Mouse (Mus musculus) liver, embryonic 11.5 days (tissue): ENCODE results near the gene Ubqln4. TPM values are rescaled to one million over a fixed set of nuclear protein-coding genes. Genes with fewer than 3 reads are reported as not detected.

ENCODE experiments used
- ATAC-seq: fragments of 200-750 bp; cut with Nextera tagmentation; replicated peaks from 2 replicates; pipeline ENCODE4 v1.8.0; 2017; ENCODE audit warnings: moderate number of reproducible peaks, mild to moderate bottlenecking, moderate TSS enrichment, moderate library complexity; ENCODE audit not compliant: low FRiP score
- DNase-seq: peaks from one replicate; pipeline ENCODE4 v3.0.0-alpha.2; 2017; ENCODE audit warnings: low spot score
- H3K27ac ChIP-seq: fragments of 300-500 bp; sonication (generic); 2 replicates; pipeline ENCODE4 v1.5.1; 2014; ENCODE audit warnings: mild to moderate bottlenecking, low read depth, low read length, control low read depth
- H3K27me3 ChIP-seq: fragments of 300-500 bp; sonication (generic); replicated peaks from 2 replicates; pipeline ENCODE4 v1.6.1; 2014; ENCODE audit warnings: low read length, mixed read lengths; ENCODE audit not compliant: control insufficient read depth, insufficient read depth
- H3K36me3 ChIP-seq: fragments of 300-500 bp; sonication (generic); 2 replicates; pipeline ENCODE4 v1.6.1; 2014; ENCODE audit warnings: mild to moderate bottlenecking, low read length, moderate library complexity, mixed read lengths; ENCODE audit not compliant: control insufficient read depth, insufficient read depth
- H3K4me1 ChIP-seq: fragments of 300-500 bp; sonication (generic); replicated peaks from 2 replicates; pipeline ENCODE4 v1.6.1; 2014; ENCODE audit warnings: low read length, mixed read lengths; ENCODE audit not compliant: control insufficient read depth, insufficient read depth
- H3K4me2 ChIP-seq: fragments of 300-500 bp; sonication (generic); 2 replicates; pipeline ENCODE4 v1.6.1; 2014; ENCODE audit warnings: mild to moderate bottlenecking, control low read depth, moderate library complexity
- H3K4me3 ChIP-seq: fragments of 300-500 bp; sonication (generic); 2 replicates; pipeline ENCODE4 v1.5.1; 2014; ENCODE audit warnings: low read depth, low read length, control low read depth
- H3K9ac ChIP-seq: fragments of 300-500 bp; sonication (generic); 2 replicates; pipeline ENCODE4 v1.6.1; 2014; ENCODE audit warnings: low read depth, low read length, control low read depth
- H3K9me3 ChIP-seq: fragments of 300-500 bp; sonication (generic); 2 replicates; pipeline ENCODE4 v1.6.1; 2016; ENCODE audit warnings: low read length, inconsistent platforms, mixed read lengths; ENCODE audit not compliant: control insufficient read depth
- WGBS: fragments of 180-500 bp; shearing (Covaris S2); extraction: QIAGEN DNeasy Blood & Tissue Kit; methylation state at CpG from one replicate; pipeline ENCODE4 v1.1.7; 2014; 5-methylcytosine and 5-hydroxymethylcytosine counted together
- polyA plus RNA-seq: library from polyadenylated mRNA; unstranded; fragments of >200 nt; fragmentation: Nextera tagmentation; extraction: Ambion mirVana; gene quantifications from 2 replicates; pipeline ENCODE4 v1.2.1, GENCODE M21; 2014

Ubqln4 gene
- polyA plus RNA-seq, 1 experiment from 2014 or later: 65.8 TPM

GRCm38 (mm10) chr3:88521156-88521555 lies 32.4 kb upstream of the Ubqln4 start:
- ATAC-seq (no peak), DNase-seq (no peak)
- H3K9ac ChIP-seq: no peak overlapping the region
- 89% methylated on average over 6 of the region's 6 CpGs for whole genome bisulfite sequencing
- peaks cover 8% of the 10 kb centered on the region; the same call in 1 of the 2 replicates for H3K36me3 ChIP-seq
- H3K27me3 ChIP-seq: no peaks in the 10 kb centered on the region
- no peak overlapping the region for H3K4me3 ChIP-seq
- no peaks in the 10 kb centered on the region; the same call in 1 of the 2 replicates for H3K4me1 ChIP-seq
- H3K4me2 ChIP-seq: no peak overlapping the region
- no peak overlapping the region for H3K27ac ChIP-seq
- no peaks in the 10 kb centered on the region for H3K9me3 ChIP-seq

GRCm38 (mm10) chr3:88521803-88522331 lies 31.7 kb upstream of the Ubqln4 start:
- Histone ChIP-seq H3K27ac (no peak overlapping the region), H3K4me3 (no peak overlapping the region), H3K9me3 (no peaks in the 10 kb centered on the region), H3K4me1 (no peaks in the 10 kb centered on the region; the same call in 1 of the 2 replicates), H3K4me2 (no peak overlapping the region), H3K9ac (no peak overlapping the region), H3K36me3 (peaks cover 8% of the 10 kb centered on the region; the same call in 1 of the 2 replicates), H3K27me3 (no peaks in the 10 kb centered on the region)
- no peak for DNase-seq
- 24% methylated on average over 9 of the region's 9 CpGs for whole genome bisulfite sequencing
- peak; percentile 46 for ATAC-seq

DNA sequence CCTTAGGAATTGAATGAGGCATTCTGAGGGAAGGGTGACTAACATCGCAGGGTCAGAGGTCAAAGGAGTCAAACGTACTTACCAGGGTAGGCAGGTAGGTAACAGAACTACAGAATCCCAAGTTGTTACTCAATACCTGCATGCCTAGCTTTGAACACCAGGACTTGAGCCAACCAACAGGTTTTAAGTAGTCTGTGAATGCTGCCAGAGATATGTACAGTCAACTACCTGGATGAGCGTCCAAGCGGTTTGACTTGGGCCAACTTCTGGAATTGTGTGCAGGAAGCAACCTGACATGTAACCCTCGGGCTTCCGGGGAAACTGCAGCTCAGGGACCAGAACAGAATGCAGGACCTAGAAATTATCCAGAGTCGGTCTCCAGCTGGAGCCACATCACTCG lies 30.5 kb upstream of the Ubqln4 start:
- no peaks in the 10 kb centered on the region for H3K9me3 ChIP-seq
- WGBS: 87% methylated on average over 8 of the region's 8 CpGs
- DNase-seq (no peak), ATAC-seq (no peak)
- no peak overlapping the region for H3K4me3 ChIP-seq
- H3K27me3 ChIP-seq: no peaks in the 10 kb centered on the region
- H3K9ac ChIP-seq: no peak overlapping the region
- H3K36me3 ChIP-seq: peaks cover 8% of the 10 kb centered on the region; the same call in 1 of the 2 replicates
- H3K4me1 ChIP-seq: peaks cover 9% of the 10 kb centered on the region
- no peak overlapping the region for H3K27ac ChIP-seq
- no peak overlapping the region for H3K4me2 ChIP-seq

- DNase-seq: no peak
- H3K4me3 ChIP-seq: no peak overlapping the region
- H3K4me1 ChIP-seq: peaks cover 22% of the 10 kb centered on the region
- no peak overlapping the region for H3K9ac ChIP-seq
- no peaks in the 10 kb centered on the region for H3K9me3 ChIP-seq
- H3K27me3 ChIP-seq: no peaks in the 10 kb centered on the region
- ATAC-seq: no peak
- no peak overlapping the region for H3K4me2 ChIP-seq
- peaks cover 8% of the 10 kb centered on the region; the same call in 1 of the 2 replicates for H3K36me3 ChIP-seq
- H3K27ac ChIP-seq: no peak overlapping the region
- 79% methylated on average over 5 of the region's 5 CpGs for WGBS
Observed at GRCm38 (mm10) chr3:88525021-88525420, 28.5 kb upstream of the Ubqln4 start.

DNA sequence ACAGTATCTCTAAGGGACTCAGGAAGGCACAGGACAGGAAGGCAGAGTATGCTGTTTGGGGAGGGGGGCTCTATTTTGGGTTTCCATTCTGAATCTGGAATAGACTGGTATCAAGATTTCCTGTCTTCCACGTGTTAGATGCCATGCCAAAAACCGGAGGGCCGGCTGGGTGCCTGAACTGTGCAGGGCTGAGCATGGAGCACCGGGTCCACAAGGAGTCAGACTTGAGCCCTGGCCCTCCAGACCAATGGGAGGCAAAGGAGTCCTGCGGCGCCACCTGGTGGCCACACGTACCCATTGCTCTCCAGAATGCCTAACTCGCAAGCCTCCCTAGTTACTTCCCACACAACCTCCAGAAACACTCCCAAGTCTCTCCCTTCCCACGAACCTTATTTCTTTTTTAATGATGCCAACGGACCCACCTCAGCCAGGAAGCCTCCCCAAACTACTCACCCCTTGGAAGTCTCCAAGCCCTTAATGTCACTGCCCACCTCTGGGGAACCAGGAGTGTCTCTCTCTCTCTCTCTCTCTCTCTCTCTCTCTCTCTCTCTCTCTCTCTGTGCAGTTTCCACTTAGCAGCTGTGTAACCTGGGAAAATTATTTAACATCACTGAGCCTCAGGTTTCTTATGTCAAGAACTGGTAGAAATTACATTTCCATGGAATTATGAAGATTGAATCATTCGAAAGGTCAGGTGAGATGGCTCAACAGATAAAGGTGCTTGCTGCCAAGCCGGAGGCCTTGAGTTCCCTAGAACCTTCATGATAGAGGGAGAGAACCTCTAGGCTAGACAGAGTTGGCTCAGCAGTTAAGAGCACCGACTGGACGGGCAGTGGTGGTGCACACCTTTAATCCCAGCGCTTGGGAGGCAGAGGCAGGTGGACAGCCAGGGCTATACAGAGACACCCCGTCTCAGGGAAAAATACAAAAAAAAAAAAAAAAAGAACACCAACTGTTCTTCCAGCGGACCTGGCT lies 27.1 kb upstream of the Ubqln4 start:
- H3K9me3 ChIP-seq: no peaks in the 10 kb centered on the region
- peak; percentile 89 for DNase-seq
- ATAC-seq: peak; percentile 80
- 0 out of 2 replicates have a peak overlapping the region, but pooled peaks have one; percentile 3 for H3K4me2 ChIP-seq
- H3K9ac ChIP-seq: no peak overlapping the region
- no peak overlapping the region for H3K4me3 ChIP-seq
- peaks cover 8% of the 10 kb centered on the region; the same call in 1 of the 2 replicates for H3K36me3 ChIP-seq
- no peaks in the 10 kb centered on the region for H3K27me3 ChIP-seq
- peaks cover 28% of the 10 kb centered on the region for H3K4me1 ChIP-seq
- no peak overlapping the region for H3K27ac ChIP-seq
- 35% methylated on average over 17 of the region's 17 CpGs for WGBS

GRCm38 (mm10) chr3:88527565-88527964 lies 26.0 kb upstream of the Ubqln4 start:
- WGBS: 32% methylated on average over 8 of the region's 8 CpGs
- ATAC-seq: no peak
- H3K4me1 ChIP-seq: peaks cover 29% of the 10 kb centered on the region
- H3K27ac ChIP-seq: no peak overlapping the region
- no peak for DNase-seq
- no peaks in the 10 kb centered on the region for H3K9me3 ChIP-seq
- H3K4me3 ChIP-seq: no peak overlapping the region
- H3K27me3 ChIP-seq: no peaks in the 10 kb centered on the region
- H3K4me2 ChIP-seq: peak overlapping the region; percentile 24; the same call in 1 of the 2 replicates
- H3K36me3 ChIP-seq: peaks cover 8% of the 10 kb centered on the region; the same call in 1 of the 2 replicates
- H3K9ac ChIP-seq: no peak overlapping the region

- H3K4me2 ChIP-seq: no peak overlapping the region
Observed at GRCm38 (mm10) chr3:88528646-88529045, 24.9 kb upstream of the Ubqln4 start.

DNA sequence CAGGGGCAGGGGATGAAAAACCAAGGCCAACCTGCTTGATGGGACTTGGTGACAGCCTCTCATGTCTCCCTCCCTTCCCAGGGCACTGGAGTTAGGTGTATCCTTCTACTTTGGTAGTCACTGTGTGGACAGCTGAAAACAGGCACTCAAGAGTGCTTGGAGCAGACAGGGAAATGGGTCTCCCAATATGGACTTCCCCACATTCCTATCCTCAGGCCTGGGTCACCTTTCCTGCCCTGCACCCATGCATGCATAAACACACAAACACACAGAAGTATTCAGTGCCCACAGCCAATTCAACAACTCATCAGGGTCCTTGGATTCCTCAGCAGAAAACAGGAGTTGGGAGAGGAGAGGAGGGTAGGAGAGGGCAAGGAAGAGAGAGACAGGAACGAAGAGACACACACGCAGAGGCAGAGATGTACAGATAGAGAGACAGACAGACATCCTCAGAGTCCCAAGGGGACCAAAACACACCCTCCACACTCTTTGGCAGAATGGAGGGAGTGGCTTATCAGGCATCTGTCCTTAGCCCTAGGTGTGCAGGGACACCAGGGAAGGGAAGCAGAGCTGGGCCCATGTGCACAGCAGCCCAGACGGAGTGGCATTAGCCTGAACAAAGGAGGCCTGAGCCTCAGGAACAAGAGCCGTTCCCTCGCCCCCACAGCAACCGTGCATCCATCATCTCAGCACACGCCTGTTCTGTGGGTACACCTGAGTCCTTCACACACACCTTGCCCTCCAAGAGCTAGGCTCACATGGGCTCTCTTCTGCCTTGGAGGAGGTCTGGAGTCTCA lies 24.2 kb upstream of the Ubqln4 start:
- WGBS: 59% methylated on average over 7 of the region's 7 CpGs
- Histone ChIP-seq H3K4me3 (no peak overlapping the region), H3K4me2 (peak overlapping the region; percentile 93), H3K36me3 (peaks cover 7% of the 10 kb centered on the region; the same call in 1 of the 2 replicates), H3K27ac (0 out of 2 replicates have a peak overlapping the region, but pooled peaks have one; percentile 5), H3K4me1 (peaks cover 43% of the 10 kb centered on the region), H3K9ac (no peak overlapping the region), H3K9me3 (no peaks in the 10 kb centered on the region), H3K27me3 (no peaks in the 10 kb centered on the region)
- no peak for ATAC-seq
- DNase-seq: no peak

More at GRCm38 (mm10) chr3:88528646-88529045, 24.9 kb upstream of the Ubqln4 start:
- H3K27me3 ChIP-seq: no peaks in the 10 kb centered on the region
- H3K27ac ChIP-seq: no peak overlapping the region
- H3K9me3 ChIP-seq: no peaks in the 10 kb centered on the region
- DNase-seq: no peak
- WGBS: 86% methylated on average over 11 of the region's 11 CpGs
- H3K36me3 ChIP-seq: peaks cover 8% of the 10 kb centered on the region; the same call in 1 of the 2 replicates
- no peak overlapping the region for H3K4me3 ChIP-seq
- H3K9ac ChIP-seq: no peak overlapping the region
- ATAC-seq: no peak
- peaks cover 37% of the 10 kb centered on the region for H3K4me1 ChIP-seq
